Mouse (Mus musculus): ENCODE results near the gene Abcb1b. TPM values are rescaled to one million over a fixed set of nuclear protein-coding genes. Genes with fewer than 3 reads are reported as not detected.

Abcb1b gene
- polyA plus RNA-seq, 1 experiment = 13.3 TPM

GRCm38 (mm10) chr5:8893300-8894103 lies 95.6 kb downstream of the Abcb1b start, which contains the start of gene Abcb4:
Gene Abcb4 (plus strand): TSS chr5:8893717.
- Histone ChIP-seq H3K4me3 (ENCODE audit: insufficient read depth, low read length) (peak within 1 kb of the TSS; percentile 42), H3K27ac (ENCODE audit: insufficient read depth, low read length) (no peak within 1 kb of the TSS), H3K4me1 (ENCODE audit: control insufficient read depth, insufficient read depth, low read length) (no peaks in the 10 kb centered on the region)
- TF ChIP-seq CTCF (IDR thresholded peaks at IDR 0.05; ENCODE audit: borderline replicate concordance, insufficient read depth, low read length) (0 out of 2 replicates have a peak, but pooled peaks have one; percentile 11), POLR2A (IDR thresholded peaks at IDR 0.05; ENCODE audit: low read depth, low read length) (no peak)

GRCm38 (mm10) chr5:8894104-8894425 lies 96.1 kb downstream of the Abcb1b start:
- Histone ChIP-seq H3K4me3 (ENCODE audit: insufficient read depth, low read length) (peak overlapping the region; percentile 42), H3K27ac (ENCODE audit: insufficient read depth, low read length) (no peak overlapping the region), H3K4me1 (ENCODE audit: control insufficient read depth, insufficient read depth, low read length) (no peaks in the 10 kb centered on the region)
- TF ChIP-seq CTCF (IDR thresholded peaks at IDR 0.05; ENCODE audit: borderline replicate concordance, insufficient read depth, low read length) (no peak), POLR2A (IDR thresholded peaks at IDR 0.05; ENCODE audit: low read depth, low read length) (no peak)

GRCm38 (mm10) chr5:8894641-8895490 lies 96.9 kb downstream of the Abcb1b start:
- no peak overlapping the region for H3K4me3 ChIP-seq (ENCODE audit: insufficient read depth, low read length)
- no peak for TF ChIP-seq POLR2A (IDR thresholded peaks at IDR 0.05; ENCODE audit: low read depth, low read length)
- no peak for TF ChIP-seq CTCF (IDR thresholded peaks at IDR 0.05; ENCODE audit: borderline replicate concordance, insufficient read depth, low read length)
- no peaks in the 10 kb centered on the region for H3K4me1 ChIP-seq (ENCODE audit: control insufficient read depth, insufficient read depth, low read length)
- no peak overlapping the region for H3K27ac ChIP-seq (ENCODE audit: insufficient read depth, low read length)

GRCm38 (mm10) chr5:8896198-8896597 lies 98.3 kb downstream of the Abcb1b start:
- TF ChIP-seq POLR2A (IDR thresholded peaks at IDR 0.05; ENCODE audit: low read depth, low read length) (no peak), CTCF (IDR thresholded peaks at IDR 0.05; ENCODE audit: borderline replicate concordance, insufficient read depth, low read length) (no peak)
- H3K4me3 ChIP-seq (ENCODE audit: insufficient read depth, low read length) = no peak overlapping the region
- H3K27ac ChIP-seq (ENCODE audit: insufficient read depth, low read length) = no peak overlapping the region
- no peaks in the 10 kb centered on the region for H3K4me1 ChIP-seq (ENCODE audit: control insufficient read depth, insufficient read depth, low read length)

GRCm38 (mm10) chr5:8898246-8898645 lies 100.3 kb downstream of the Abcb1b start:
- H3K27ac ChIP-seq (ENCODE audit: insufficient read depth, low read length) = no peak overlapping the region
- no peaks in the 10 kb centered on the region for H3K4me1 ChIP-seq (ENCODE audit: control insufficient read depth, insufficient read depth, low read length)
- TF ChIP-seq POLR2A (IDR thresholded peaks at IDR 0.05; ENCODE audit: low read depth, low read length) (no peak), CTCF (IDR thresholded peaks at IDR 0.05; ENCODE audit: borderline replicate concordance, insufficient read depth, low read length) (no peak)
- no peak overlapping the region for H3K4me3 ChIP-seq (ENCODE audit: insufficient read depth, low read length)

GRCm38 (mm10) chr5:8901001-8901400 lies 103.1 kb downstream of the Abcb1b start:
- no peak overlapping the region for H3K4me3 ChIP-seq (ENCODE audit: insufficient read depth, low read length)
- H3K27ac ChIP-seq (ENCODE audit: insufficient read depth, low read length) = no peak overlapping the region
- TF ChIP-seq CTCF (IDR thresholded peaks at IDR 0.05; ENCODE audit: borderline replicate concordance, insufficient read depth, low read length) (no peak), POLR2A (IDR thresholded peaks at IDR 0.05; ENCODE audit: low read depth, low read length) (no peak)
- H3K4me1 ChIP-seq (ENCODE audit: control insufficient read depth, insufficient read depth, low read length) = no peaks in the 10 kb centered on the region

GRCm38 (mm10) chr5:8902141-8902817 lies 104.3 kb downstream of the Abcb1b start:
- H3K4me1 ChIP-seq (ENCODE audit: control insufficient read depth, insufficient read depth, low read length) = no peaks in the 10 kb centered on the region
- TF ChIP-seq CTCF (IDR thresholded peaks at IDR 0.05; ENCODE audit: borderline replicate concordance, insufficient read depth, low read length) (no peak), POLR2A (IDR thresholded peaks at IDR 0.05; ENCODE audit: low read depth, low read length) (no peak)

GRCm38 (mm10) chr5:8904539-8904938 lies 106.6 kb downstream of the Abcb1b start:
- Histone ChIP-seq H3K27ac (ENCODE audit: insufficient read depth, low read length) (no peak overlapping the region), H3K4me1 (ENCODE audit: control insufficient read depth, insufficient read depth, low read length) (no peaks in the 10 kb centered on the region), H3K4me3 (ENCODE audit: insufficient read depth, low read length) (no peak overlapping the region)
- TF ChIP-seq POLR2A (IDR thresholded peaks at IDR 0.05; ENCODE audit: low read depth, low read length) = no peak
- TF ChIP-seq CTCF (IDR thresholded peaks at IDR 0.05; ENCODE audit: borderline replicate concordance, insufficient read depth, low read length) = no peak

More at GRCm38 (mm10) chr5:8902141-8902817, 104.3 kb downstream of the Abcb1b start:
- Histone ChIP-seq H3K4me3 (ENCODE audit: insufficient read depth, low read length) (no peak overlapping the region), H3K27ac (ENCODE audit: insufficient read depth, low read length) (no peak overlapping the region)

- TF ChIP-seq POLR2A (IDR thresholded peaks at IDR 0.05; ENCODE audit: low read depth, low read length) (no peak), CTCF (IDR thresholded peaks at IDR 0.05; ENCODE audit: borderline replicate concordance, insufficient read depth, low read length) (no peak)
- H3K27ac ChIP-seq (ENCODE audit: insufficient read depth, low read length) = no peak overlapping the region
- no peaks in the 10 kb centered on the region for H3K4me1 ChIP-seq (ENCODE audit: control insufficient read depth, insufficient read depth, low read length)
- H3K4me3 ChIP-seq (ENCODE audit: insufficient read depth, low read length) = no peak overlapping the region
These were observed 113.7 kb downstream of the Abcb1b start for GRCm38 (mm10) chr5:8911567-8912198.

Other genes with a start within 250 kb of the Abcb1b start
- 0.16 TPM in 1 of 2 replicates, not detected in the other for gene Rundc3b, start 175.2 kb upstream of the Abcb1b start, polyA plus RNA-seq (2011; ENCODE audit: insufficient read length, low read depth, missing spikeins)
- 0.90 and 1.8 TPM in 2 replicates for gene Abcb1a, start 138.1 kb upstream of the Abcb1b start, polyA plus RNA-seq (2011; ENCODE audit: insufficient read length, low read depth, missing spikeins)
- 0.26 TPM in 1 of 2 replicates, not detected in the other for gene Abcb4, start 95.6 kb downstream of the Abcb1b start, polyA plus RNA-seq (2011; ENCODE audit: insufficient read length, low read depth, missing spikeins)
- 26.8 and 27.3 TPM in 2 replicates for gene Crot, start 199.2 kb downstream of the Abcb1b start, polyA plus RNA-seq (2011; ENCODE audit: insufficient read length, low read depth, missing spikeins)